Mouse (Mus musculus): ENCODE measurements around the gene Bbs1. TPM values are rescaled to one million over a fixed set of nuclear protein-coding genes. Genes with fewer than 3 reads are reported as not detected.

Bbs1 gene
- total RNA-seq, 2 experiments from 2014 or later = 40.0 to 48.1 TPM

DNA sequence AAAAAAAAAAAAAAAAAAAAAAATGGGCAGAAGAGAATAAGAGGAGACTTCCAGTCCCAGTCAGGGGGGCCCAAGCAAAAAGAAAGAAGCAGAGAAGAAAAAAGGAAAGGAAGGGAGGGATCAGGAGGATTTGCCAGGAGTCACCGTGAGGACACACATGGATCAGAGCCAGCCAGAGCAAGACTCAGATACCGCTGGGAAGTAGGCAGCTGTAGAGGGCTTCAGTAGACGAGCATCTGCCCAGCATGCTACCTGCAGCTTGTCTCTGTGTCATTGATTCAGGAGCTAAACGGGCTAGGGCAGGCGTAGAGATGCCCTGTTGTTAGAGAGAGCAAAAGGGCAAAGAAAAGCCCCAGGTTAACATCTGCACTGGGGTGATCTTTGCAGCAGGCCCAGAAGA, 56.1 kb downstream of the Bbs1 start:
- H3K4me3 ChIP-seq = no peak overlapping the region
- DNase-seq (ENCODE audit: extremely low spot score in 1 of 2, low spot score in 2 of 2) = no peak
- TF ChIP-seq CTCF (IDR thresholded peaks at IDR 0.05) = no peak
- intact Hi-C loops (cut with DNase I) = no loop called here
- no peak overlapping the region for H3K27ac ChIP-seq

GRCm38 (mm10) chr19:4849800-4850199, 56.6 kb downstream of the Bbs1 start:
- Histone ChIP-seq H3K4me3 (no peak overlapping the region), H3K27ac (no peak overlapping the region)
- intact Hi-C loops (cut with DNase I) = loop anchor here (5.0 to 10.0 kb wide), 2 partner anchors 92 to 345 kb away; partner anchors contain the start of gene Rbm4b
- no peak for DNase-seq (ENCODE audit: extremely low spot score in 1 of 2, low spot score in 2 of 2)
- TF ChIP-seq CTCF (IDR thresholded peaks at IDR 0.05) = no peak

GRCm38 (mm10) chr19:4847490-4847889, 58.9 kb downstream of the Bbs1 start:
- intact Hi-C loops (cut with DNase I) = loop anchor here (5.0 to 10.0 kb wide), 2 partner anchors 90 to 343 kb away; partner anchors contain the start of gene Rbm4b
- TF ChIP-seq CTCF (IDR thresholded peaks at IDR 0.05) = peak; percentile 61
- Histone ChIP-seq H3K27ac (no peak overlapping the region), H3K4me3 (no peak overlapping the region)
- DNase-seq (ENCODE audit: extremely low spot score in 1 of 2, low spot score in 2 of 2) = no peak

DNA sequence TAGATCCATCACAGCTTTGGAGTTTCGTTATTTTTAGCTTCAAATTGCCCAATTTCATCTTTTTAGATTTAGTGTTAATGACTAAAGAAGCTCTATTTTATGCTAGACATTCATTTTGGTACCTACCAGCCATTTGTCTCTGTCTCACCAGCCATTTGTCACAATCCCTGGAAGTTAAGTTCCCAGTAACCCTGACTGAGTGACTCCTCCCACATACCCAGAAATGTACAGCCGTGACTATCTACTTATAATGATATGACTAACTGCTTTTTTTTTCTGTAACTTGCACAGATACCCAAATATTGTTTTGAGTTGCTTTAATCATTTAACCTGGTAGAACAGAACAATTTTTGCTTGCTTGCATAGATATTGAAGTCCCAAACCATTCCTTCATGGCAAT, 60.6 kb downstream of the Bbs1 start:
- DNase-seq (ENCODE audit: extremely low spot score in 1 of 2, low spot score in 2 of 2) = no peak
- H3K27ac ChIP-seq = no peak overlapping the region
- intact Hi-C loops (cut with DNase I) = loop anchor here (5.0 to 10.0 kb wide), 2 partner anchors 89 to 341 kb away; partner anchors contain the start of gene Rbm4b
- TF ChIP-seq CTCF (IDR thresholded peaks at IDR 0.05) = no peak
- H3K4me3 ChIP-seq = no peak overlapping the region

DNA sequence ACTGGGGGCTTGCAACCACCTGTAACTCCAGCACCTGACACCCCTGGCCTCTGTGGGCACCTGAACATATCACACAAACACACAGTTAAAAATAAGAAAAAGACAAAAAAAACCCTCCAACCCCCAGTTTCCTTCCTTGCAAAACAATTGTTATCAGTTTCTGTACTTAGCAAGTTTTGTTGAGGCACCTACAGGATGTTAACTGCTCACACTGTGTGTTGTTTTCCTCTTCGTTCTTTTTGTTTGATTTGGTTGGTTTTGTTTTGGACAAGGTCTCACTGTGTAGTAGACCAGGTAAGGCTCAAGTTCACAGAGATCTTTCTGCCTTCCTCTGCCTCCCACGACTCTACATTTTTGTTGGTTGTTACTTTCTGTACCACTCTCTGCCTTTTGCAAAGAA, 63.8 kb downstream of the Bbs1 start:
- no peak for DNase-seq (ENCODE audit: extremely low spot score in 1 of 2, low spot score in 2 of 2)
- H3K4me3 ChIP-seq = no peak overlapping the region
- intact Hi-C loops (cut with DNase I) = loop anchor here (10.0 kb wide), 1 partner anchor 338 kb away; no protein-coding TSS in a partner anchor
- no peak overlapping the region for H3K27ac ChIP-seq
- no peak for TF ChIP-seq CTCF (IDR thresholded peaks at IDR 0.05)

DNA sequence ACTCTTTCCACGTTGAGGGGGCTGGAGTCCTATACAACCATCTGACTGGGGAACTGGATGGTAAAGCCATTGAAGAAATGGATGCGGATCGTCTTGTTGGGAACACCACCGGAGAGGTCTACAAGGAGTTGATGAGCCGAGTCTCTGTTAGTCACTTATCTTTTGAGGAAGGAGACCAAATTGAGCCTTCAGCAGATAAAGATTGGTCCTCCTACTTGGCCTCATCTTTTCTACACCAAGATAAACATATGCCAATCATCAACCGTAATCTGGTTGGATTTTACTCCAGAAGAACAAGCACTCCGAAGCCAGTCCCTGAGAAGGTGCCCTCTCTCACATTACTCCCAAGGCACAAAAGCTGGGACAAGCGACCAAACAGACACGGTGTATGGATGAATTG, 65.6 kb downstream of the Bbs1 start:
- no peak for DNase-seq (ENCODE audit: extremely low spot score in 1 of 2, low spot score in 2 of 2)
- no peak for TF ChIP-seq CTCF (IDR thresholded peaks at IDR 0.05)
- no peak overlapping the region for H3K27ac ChIP-seq
- intact Hi-C loops (cut with DNase I) = loop anchor here (10.0 kb wide), 1 partner anchor 336 kb away; no protein-coding TSS in a partner anchor
- no peak overlapping the region for H3K4me3 ChIP-seq

DNA sequence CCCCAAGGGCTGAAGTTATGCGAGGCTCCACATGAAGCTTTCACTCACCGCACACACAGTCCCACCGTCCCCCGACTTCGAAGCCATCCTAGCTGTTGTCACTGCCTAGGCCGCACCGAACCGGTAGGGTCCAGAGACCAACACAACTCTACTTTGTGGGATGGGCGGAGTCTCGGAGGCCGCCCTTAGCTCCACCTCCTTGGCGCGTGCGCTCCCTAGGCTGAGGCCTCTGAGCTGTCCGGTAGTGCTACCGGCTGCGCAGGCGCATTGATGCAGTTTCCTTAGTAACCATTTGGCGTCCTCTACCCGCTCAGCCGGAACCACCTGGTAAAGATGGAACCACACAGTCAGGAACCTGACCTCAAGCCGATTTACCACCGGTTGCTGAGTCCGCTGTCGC, 67.3 kb downstream of the Bbs1 start, which contains the start of the genes Ccs and Ccdc87:
Ccs (minus strand) TSS at position 184 of the 400 bp plus-strand sequence.
Ccdc87 (plus strand) TSS at position 218 of the 400 bp plus-strand sequence.
- no peak; the same call in none of the 2 replicates for TF ChIP-seq CTCF (IDR thresholded peaks at IDR 0.05)
- intact Hi-C loops (cut with DNase I) = loop anchor here (1.0 to 5.0 kb wide), 2 partner anchors 45 to 212 kb away; partner anchors contain the start of gene Rce1
- peak within 1 kb of the TSS; percentile 61; the same call in 1 of the 2 replicates for H3K27ac ChIP-seq
- peak within 1 kb of the TSS; percentile 77 for H3K4me3 ChIP-seq
- peak; percentile 95 to 96 for DNase-seq (ENCODE audit: extremely low spot score in 1 of 2, low spot score in 2 of 2)

DNA sequence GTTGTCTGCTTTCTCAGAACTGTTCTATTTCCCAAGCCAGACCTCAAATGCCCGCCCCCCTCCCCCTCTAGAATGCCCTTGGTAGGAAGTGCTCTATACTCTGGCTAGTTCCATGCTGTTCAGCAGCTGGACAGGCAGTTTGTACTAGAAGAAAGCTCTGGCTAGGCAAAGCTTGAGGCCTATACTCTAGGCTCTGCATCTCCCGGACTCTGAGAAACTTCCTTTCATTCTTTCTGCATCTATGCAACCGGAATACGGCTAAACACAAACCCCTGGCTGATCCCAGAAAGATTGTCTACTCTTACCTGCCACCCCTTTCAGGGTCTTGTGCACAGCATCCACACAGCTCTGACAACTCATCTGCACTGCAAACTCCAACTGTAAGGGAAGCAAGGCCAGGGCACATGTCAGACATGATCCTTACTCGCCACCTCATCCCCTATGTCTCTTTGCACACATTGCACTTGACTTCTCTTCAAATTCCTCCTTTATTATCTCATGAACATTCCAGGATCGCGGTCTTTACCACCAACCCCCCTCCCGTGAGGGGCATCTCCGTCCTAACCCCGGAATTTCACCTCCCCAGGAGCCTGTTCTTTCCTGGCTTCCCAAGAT, 67.8 kb downstream of the Bbs1 start:
- H3K4me3 ChIP-seq = peak overlapping the region; percentile 77
- intact Hi-C loops (cut with DNase I) = loop anchor here (1.0 to 5.0 kb wide), 2 partner anchors 44 to 211 kb away; partner anchors contain the start of gene Rce1
- no peak for TF ChIP-seq CTCF (IDR thresholded peaks at IDR 0.05)
- peak overlapping the region; percentile 61; the same call in 1 of the 2 replicates for H3K27ac ChIP-seq
- DNase-seq (ENCODE audit: extremely low spot score in 1 of 2, low spot score in 2 of 2) = no peak

DNA sequence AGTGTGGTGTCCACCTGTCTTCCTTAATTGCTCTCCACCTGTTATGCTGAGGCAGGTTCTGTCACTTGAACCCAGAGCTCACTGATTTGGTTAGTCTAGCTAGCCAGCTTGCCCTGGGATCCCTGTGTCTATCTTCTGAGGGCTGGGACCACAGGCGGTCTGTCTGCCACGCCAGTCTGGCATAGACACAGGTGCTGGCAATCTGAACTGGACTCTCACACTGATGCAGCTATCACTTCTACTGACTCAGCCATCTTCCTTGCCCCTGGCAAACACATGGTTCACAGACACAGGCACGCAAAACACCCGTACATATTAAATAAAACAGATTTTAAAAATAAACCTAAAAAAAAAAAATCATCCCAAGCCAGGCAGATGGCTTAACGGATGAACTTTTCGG, 69.4 kb downstream of the Bbs1 start:
- Histone ChIP-seq H3K4me3 (no peak overlapping the region), H3K27ac (no peak overlapping the region)
- DNase-seq (ENCODE audit: extremely low spot score in 1 of 2, low spot score in 2 of 2) = no peak
- intact Hi-C loops (cut with DNase I) = loop anchor here (5.0 kb wide), 1 partner anchor 210 kb away; the partner anchor contains the start of gene Rce1
- TF ChIP-seq CTCF (IDR thresholded peaks at IDR 0.05) = no peak

Other genes with a start within 250 kb of the Bbs1 start
- gene Gm960, start 208.0 kb downstream of the Bbs1 start, total RNA-seq (2021) = 1 to 10 TPM; 1.5 to 1.6 TPM
- gene Sptbn2, start 195.5 kb downstream of the Bbs1 start, total RNA-seq (2021) = 100 to 1,000 TPM; 561 to 597 TPM
- gene Rbm4b, start 150.1 kb downstream of the Bbs1 start, total RNA-seq (2021) = 10 to 100 TPM; 16.3 to 18.2 TPM
- 100 to 1,000 TPM in 1 of 2 experiments, 10 to 100 TPM in 1; 93.1 to 112 TPM for gene Rbm4, start 112.7 kb downstream of the Bbs1 start, total RNA-seq (2021)
- 10 to 100 TPM; 22.0 to 25.5 TPM for gene Gm21992, start 95.0 kb downstream of the Bbs1 start, total RNA-seq (2021)
- gene Rbm14, start 95.0 kb downstream of the Bbs1 start, total RNA-seq (2021) = 10 to 100 TPM; 53.4 to 61.0 TPM
- 10 to 100 TPM; 29.8 to 30.3 TPM for gene Ccs, start 67.3 kb downstream of the Bbs1 start, total RNA-seq (2021)
- gene Ccdc87, start 67.3 kb downstream of the Bbs1 start, total RNA-seq (2021) = 1 to 10 TPM; 2.0 to 2.6 TPM
- gene Ctsf, start 51.5 kb downstream of the Bbs1 start, total RNA-seq (2021) = 100 to 1,000 TPM; 102 to 107 TPM
- 1 to 10 TPM; 1.4 to 1.5 TPM for gene Actn3, start 28.7 kb downstream of the Bbs1 start, total RNA-seq (2021)
- 10 to 100 TPM; 24.7 to 25.9 TPM for gene Zdhhc24, start 28.0 kb downstream of the Bbs1 start, total RNA-seq (2021)
- gene Dpp3, start 21.7 kb upstream of the Bbs1 start, total RNA-seq (2021) = 10 to 100 TPM; 39.5 to 45.9 TPM
- gene Peli3, start 36.5 kb upstream of the Bbs1 start, total RNA-seq (2021) = 10 to 100 TPM; 27.9 to 31.8 TPM
- gene Mrpl11, start 55.5 kb upstream of the Bbs1 start, total RNA-seq (2021) = 10 to 100 TPM; 52.7 to 55.3 TPM
- gene Npas4, start 83.7 kb upstream of the Bbs1 start, total RNA-seq (2021) = 10 to 100 TPM; 21.7 to 33.7 TPM
- gene Slc29a2, start 117.2 kb upstream of the Bbs1 start, total RNA-seq (2021) = 10 to 100 TPM; 16.6 to 16.7 TPM
- 100 to 1,000 TPM; 109 to 131 TPM for gene B4gat1, start 132.2 kb upstream of the Bbs1 start, total RNA-seq (2021)
- gene AC124502.3, start 132.3 kb upstream of the Bbs1 start, total RNA-seq (2021) = 1 to 10 TPM; 4.9 to 5.8 TPM
- 10 to 100 TPM; 26.9 to 28.8 TPM for gene Brms1, start 134.7 kb upstream of the Bbs1 start, total RNA-seq (2021)
- gene Rin1, start 143.9 kb upstream of the Bbs1 start, total RNA-seq (2021) = 10 to 100 TPM; 94.6 to 95.9 TPM
- gene Cd248, start 161.4 kb upstream of the Bbs1 start, total RNA-seq (2021) = 1 to 10 TPM; 4.3 to 5.4 TPM
- 100 to 1,000 TPM; 154 to 156 TPM for gene Tmem151a, start 178.9 kb upstream of the Bbs1 start, total RNA-seq (2021)
- 10 to 100 TPM; 23.4 to 25.7 TPM for gene Yif1a, start 181.9 kb upstream of the Bbs1 start, total RNA-seq (2021)
- 100 to 1,000 TPM; 214 to 247 TPM for gene Cnih2, start 191.9 kb upstream of the Bbs1 start, total RNA-seq (2021)
- 100 to 1,000 TPM; 144 to 157 TPM for gene Rab1b, start 200.4 kb upstream of the Bbs1 start, total RNA-seq (2021)
- 100 to 1,000 TPM; 279 to 291 TPM for gene Klc2, start 211.9 kb upstream of the Bbs1 start, total RNA-seq (2021)

All from left cerebral cortex, adult 2 months (tissue).